Mouse (Mus musculus) bone marrow, adult 2 months (tissue): ENCODE measurements around the gene Olfr301. TPM values are rescaled to one million over a fixed set of nuclear protein-coding genes. Genes with fewer than 3 reads are reported as not detected.

Experiments
- H3K27ac ChIP-seq: fragments of 200-500 bp; 2 replicates; pipeline ENCODE4 v1.5.1; 2012; ENCODE audit warnings: low read depth, mild to moderate bottlenecking, control low read depth, inconsistent platforms, low read length; ENCODE audit not compliant: control insufficient read depth, poor library complexity, insufficient read depth
- H3K4me1 ChIP-seq: fragments of 200-500 bp; 2 replicates; pipeline ENCODE4 v1.6.1; 2011; ENCODE audit warnings: low read length; ENCODE audit not compliant: control insufficient read depth, insufficient read depth
- H3K4me3 ChIP-seq: fragments of 200-500 bp; replicated peaks from 2 replicates; pipeline ENCODE3; 2011; ENCODE audit warnings: mild to moderate bottlenecking, low read depth, low read length, control low read depth; ENCODE audit not compliant: control insufficient read depth
- CTCF ChIP-seq: fragments of 200-500 bp; IDR thresholded peaks from 2 replicates; pipeline ENCODE4 v1.5.1; 2011; ENCODE audit warnings: low read length, control low read depth; ENCODE audit not compliant: control insufficient read depth, insufficient read depth
- POLR2A ChIP-seq: fragments of 200-500 bp; IDR thresholded peaks from 2 replicates; pipeline ENCODE4 v1.6.1; 2011; ENCODE audit warnings: low read depth, mild to moderate bottlenecking, control low read depth, low read length, borderline replicate concordance; ENCODE audit not compliant: control insufficient read depth
- WGBS: fragments of 180-500 bp; shearing (Covaris S2); methylation state at CpG from one replicate; pipeline ENCODE4 v1.1.7; 2018; 5-methylcytosine and 5-hydroxymethylcytosine counted together
- polyA plus RNA-seq: library from polyadenylated mRNA; stranded (reverse); fragments of >200 nt; gene quantifications from 2 replicates; pipeline ENCODE4 v1.2.4, GENCODE M21; 2011; ENCODE audit warnings: low replicate concordance; ENCODE audit not compliant: missing spikeins, insufficient read depth, insufficient read length

Gene Olfr301
- polyA plus RNA-seq, result not detected in 2 replicates

- H3K4me3 ChIP-seq, result no peak within 1 kb of the TSS
- H3K27ac ChIP-seq, result no peak within 1 kb of the TSS
- no peaks in the 10 kb centered on the region for H3K4me1 ChIP-seq
- WGBS, result 64% methylated on average over 2 of the region's 2 CpGs
- no peak for TF ChIP-seq CTCF
- no peak for TF ChIP-seq POLR2A
Measured at GRCm38 (mm10) chr7:86403546-86403945, at the start of gene Olfr301. Olfr301 (plus strand) TSS chr7:86403846.

- Histone ChIP-seq H3K4me3 (no peak within 1 kb of the TSS), H3K27ac (no peak within 1 kb of the TSS), H3K4me1 (no peaks in the 10 kb centered on the region)
- TF ChIP-seq POLR2A (no peak), CTCF (no peak)
- WGBS, result 77% methylated on average over 1 of the region's 1 CpGs
Measured at GRCm38 (mm10) chr7:86366828-86367227, 36.8 kb upstream of the Olfr301 start, which contains the start of gene Olfr305. Olfr305 (minus strand) TSS chr7:86366928.

- TF ChIP-seq POLR2A, result no peak
- TF ChIP-seq CTCF, result no peak
- 71% methylated on average over 3 of the region's 3 CpGs for WGBS
- no peak overlapping the region for H3K27ac ChIP-seq
- no peak overlapping the region for H3K4me3 ChIP-seq
- no peaks in the 10 kb centered on the region for H3K4me1 ChIP-seq
Measured at GRCm38 (mm10) chr7:86385769-86386168, 17.9 kb upstream of the Olfr301 start.

GRCm38 (mm10) chr7:86386558-86386957 lies 17.1 kb upstream of the Olfr301 start, which contains the start of gene Olfr304:
Olfr304 (minus strand) TSS chr7:86386658.
- WGBS, result 37% methylated on average over 1 of the region's 1 CpGs
- Histone ChIP-seq H3K27ac (no peak within 1 kb of the TSS), H3K4me1 (no peaks in the 10 kb centered on the region), H3K4me3 (no peak within 1 kb of the TSS)
- TF ChIP-seq POLR2A, result no peak
- TF ChIP-seq CTCF, result no peak

GRCm38 (mm10) chr7:86397689-86398088 lies 6.0 kb upstream of the Olfr301 start, which contains the start of gene Olfr303:
Olfr303 (minus strand) TSS chr7:86397789.
- no peak within 1 kb of the TSS for H3K27ac ChIP-seq
- no peak within 1 kb of the TSS for H3K4me3 ChIP-seq
- TF ChIP-seq CTCF (no peak), POLR2A (no peak)
- no peaks in the 10 kb centered on the region for H3K4me1 ChIP-seq

GRCm38 (mm10) chr7:86459621-86460020 lies 56.0 kb downstream of the Olfr301 start, which contains the start of gene Olfr299:
Olfr299 (plus strand) TSS chr7:86459921.
- H3K27ac ChIP-seq, result no peak within 1 kb of the TSS
- TF ChIP-seq CTCF (no peak), POLR2A (no peak)
- H3K4me1 ChIP-seq, result no peaks in the 10 kb centered on the region
- WGBS, result 74% methylated on average over 1 of the region's 1 CpGs
- H3K4me3 ChIP-seq, result no peak within 1 kb of the TSS

Other genes with a start within 250 kb of the Olfr301 start
- not detected in 2 replicates for gene Vmn2r75, start 232.1 kb upstream of the Olfr301 start, polyA plus RNA-seq
- 0.38 and 0.62 TPM in 2 replicates for gene Vmn2r76, start 157.5 kb upstream of the Olfr301 start, polyA plus RNA-seq
- not detected in 2 replicates for gene Olfr310, start 126.7 kb upstream of the Olfr301 start, polyA plus RNA-seq
- not detected in 2 replicates for gene Olfr309, start 90.1 kb upstream of the Olfr301 start, polyA plus RNA-seq
- gene Olfr308, start 78.2 kb upstream of the Olfr301 start, polyA plus RNA-seq, result not detected in 2 replicates
- gene Olfr307, start 66.3 kb upstream of the Olfr301 start, polyA plus RNA-seq, result not detected in 2 replicates
- not detected in 2 replicates for gene Olfr305, start 36.9 kb upstream of the Olfr301 start, polyA plus RNA-seq
- not detected in 2 replicates for gene Olfr304, start 17.2 kb upstream of the Olfr301 start, polyA plus RNA-seq
- not detected in 2 replicates for gene Olfr303, start 6.1 kb upstream of the Olfr301 start, polyA plus RNA-seq
- not detected in 2 replicates for gene Olfr299, start 56.1 kb downstream of the Olfr301 start, polyA plus RNA-seq
- not detected in 2 replicates for gene Olfr298, start 88.6 kb downstream of the Olfr301 start, polyA plus RNA-seq
- gene Olfr297, start 116.1 kb downstream of the Olfr301 start, polyA plus RNA-seq, result not detected in 2 replicates
- 0.27 and 1.1 TPM in 2 replicates for gene Olfr295, start 180.0 kb downstream of the Olfr301 start, polyA plus RNA-seq
- gene Olfr294, start 212.8 kb downstream of the Olfr301 start, polyA plus RNA-seq, result not detected in 2 replicates
- not detected in 2 replicates for gene Olfr293, start 245.2 kb downstream of the Olfr301 start, polyA plus RNA-seq